ENCODE assay signal across 8 mouse cellular contexts in the genomic region with DNA sequence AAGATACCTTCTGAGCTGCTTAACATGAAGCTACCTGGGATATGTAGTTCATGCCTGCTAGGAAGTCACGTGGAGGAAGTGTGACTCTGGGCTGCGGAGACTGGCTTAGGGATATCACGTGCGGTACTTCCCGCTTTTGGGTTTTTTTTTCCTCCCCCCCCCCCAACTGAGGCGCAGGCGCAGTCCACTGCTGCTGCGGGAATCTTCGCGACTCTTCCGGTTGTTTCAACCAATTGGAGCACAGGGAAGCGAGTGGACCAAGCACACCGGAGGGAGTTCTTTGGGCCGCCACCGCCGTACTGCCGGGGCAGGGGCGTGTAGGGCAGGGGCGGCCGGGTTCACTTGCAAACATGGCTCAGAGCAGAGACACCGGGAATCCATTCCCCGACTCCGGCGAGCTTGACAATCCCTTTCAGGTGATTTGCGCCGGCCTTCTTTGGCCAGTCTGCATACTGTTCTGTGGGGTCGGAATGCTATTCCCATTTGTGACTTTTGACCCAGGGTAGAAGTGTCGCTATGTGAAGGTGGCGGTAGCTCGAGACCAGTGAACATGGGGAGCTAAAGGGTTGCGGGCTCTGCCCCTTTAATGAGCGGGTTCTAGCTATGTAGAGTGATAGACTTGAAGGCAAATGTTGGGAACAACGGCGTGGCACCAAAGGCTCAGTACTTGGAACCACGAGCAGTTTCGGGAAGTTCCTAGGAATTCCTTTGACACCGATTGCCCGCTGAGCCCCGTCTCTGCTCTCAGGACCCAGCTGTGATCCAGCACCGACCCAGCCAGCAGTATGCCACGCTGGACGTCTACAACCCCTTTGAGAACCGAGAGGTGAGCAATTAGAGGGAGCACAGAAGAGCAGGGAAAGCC. TPM values are rescaled to one million over a fixed set of nuclear protein-coding genes. Genes with fewer than 3 reads are reported as not detected.
DNase-seq lines count a peak whose midpoint lies in the region; ATAC-seq lines count a peak whose summit lies in the region.

Gene Scamp3, plus strand, starts transcription at position 232 of the 865 bp plus-strand sequence.

- peak within 1 kb of the TSS; percentile 84 for H3K9ac ChIP-seq in lung, embryonic 16.5 days (ENCODE audit: low read length)

- H3K27me3 ChIP-seq in lung, embryonic 16.5 days (ENCODE audit: control insufficient read depth, insufficient read depth, low read depth, low read length), result no peaks in the 10 kb centered on the region

- peak within 1 kb of the TSS; percentile 66 for H3K27ac ChIP-seq in lung, embryonic 16.5 days (ENCODE audit: low read length)

- H3K9me3 ChIP-seq in lung, embryonic 16.5 days (ENCODE audit: control insufficient read depth, low read length), result no peaks in the 10 kb centered on the region

- WGBS in lung, embryonic 16.5 days, result under 1% methylated on average over 43 of the region's 43 CpGs

- H3K4me2 ChIP-seq in lung, embryonic 16.5 days (ENCODE audit: low read depth, low read length), result peak within 1 kb of the TSS; percentile 83

- H3K36me3 ChIP-seq in lung, embryonic 16.5 days (ENCODE audit: control insufficient read depth, insufficient read depth, low read length), result peaks cover 52% of the 10 kb centered on the region

- DNase-seq in MEL-GATA-1-ER (ENCODE audit: extremely low read depth, low read depth), result peak; percentile 99
- DNase-seq in cerebellum, adult 8-10 months, result peak; percentile 78
- peak; percentile 97 for DNase-seq in forelimb bud, embryonic 11.5 days (ENCODE audit: low read depth, low spot score)
- peak; percentile 87 for DNase-seq in layer of hippocampus, adult 9-10 months (ENCODE audit: low spot score)
- peak; percentile 70 for DNase-seq in ovary, postnatal 10 days (ENCODE audit: low spot score)
- peak; percentile 76 to 82 for DNase-seq in thymus, postnatal 10 days (ENCODE audit: low spot score in 2 of 2)

- peak; percentile 91 to 92 for ATAC-seq in hematopoietic stem cell, adult 5-6 weeks (replicated peaks in 1 of 2; ENCODE audit: insufficient read depth in 1 of 2, low FRiP score in 2 of 2, low TSS enrichment in 1 of 2, low read depth in 1 of 2, poor library complexity in 2 of 2, severe bottlenecking in 2 of 2)
- ATAC-seq in lung, embryonic 16.5 days (ENCODE audit: low read depth), result peak; percentile 95

- peak within 1 kb of the TSS; percentile 82 for H3K4me3 ChIP-seq in lung, embryonic 16.5 days (ENCODE audit: low read length)

- H3K4me1 ChIP-seq in lung, embryonic 16.5 days (replicated peaks; ENCODE audit: control insufficient read depth, insufficient read depth, low read length), result peaks cover 8% of the 10 kb centered on the region

RNA-seq across cellular contexts. Expression of gene Scamp3, which starts in this region (rescaled TPM):
- total RNA-seq in hematopoietic stem cell, adult 5-6 weeks (2017), result 23.5 and 23.8 TPM in 2 replicates
- 109 and 115 TPM in 2 replicates for polyA plus RNA-seq in lung, embryonic 16.5 days (2015; fragmentation: Nextera tagmentation; extraction: Ambion mirVana)

Comparison
In these comparisons a context has a peak if more than half of its experiments do, and no peak if none do; other contexts are left out.
1. Peak in every context shown above with its lines: DNase-seq, ATAC-seq, H3K4me3 ChIP-seq and H3K27ac ChIP-seq.